17 mouse cellular contexts compared by ENCODE assay signal in genomic region chr3:37952251-37952650, GRCm38 (mm10).
DNase-seq lines count a peak whose midpoint lies in the region; ATAC-seq lines count a peak whose summit lies in the region.
"Had no signal": no experiment of that assay in that cellular context is flagged by ENCODE, and none has a peak within 500 bp of the region (broad histone marks: within the 10 kb centered on the region; RNA-seq: fewer than 3 reads in every experiment).

No protein-coding gene starts in this region.

- H3K9ac ChIP-seq in midbrain, embryonic 11.5 days (ENCODE audit: low read length), result no peak overlapping the region
- H3K9ac ChIP-seq in midbrain, embryonic 16.5 days (ENCODE audit: low read depth, low read length), result no peak overlapping the region
- H3K9ac ChIP-seq: embryonic facial prominence, embryonic 13.5 days; embryonic facial prominence, embryonic 15.5 days; forebrain, embryonic 12.5 days had no signal

- H3K27me3 ChIP-seq in midbrain, embryonic 11.5 days (ENCODE audit: control insufficient read depth, insufficient read depth, low read length), result no peaks in the 10 kb centered on the region
- no peaks in the 10 kb centered on the region for H3K27me3 ChIP-seq in midbrain, embryonic 16.5 days (ENCODE audit: control insufficient read depth, insufficient read depth, low read depth, low read length)
- no peaks in the 10 kb centered on the region for H3K27me3 ChIP-seq in hindbrain, embryonic 10.5 days (ENCODE audit: insufficient read depth, poor library complexity, severe bottlenecking)
- H3K27me3 ChIP-seq: CH12.LX; embryonic facial prominence, embryonic 13.5 days; embryonic facial prominence, embryonic 15.5 days; forebrain, embryonic 12.5 days; Patski had no signal

- no peak overlapping the region for H3K27ac ChIP-seq in midbrain, embryonic 11.5 days (ENCODE audit: low read depth, low read length)
- H3K27ac ChIP-seq in midbrain, embryonic 16.5 days (ENCODE audit: low read length), result no peak overlapping the region
- no peak overlapping the region for H3K27ac ChIP-seq in hindbrain, embryonic 10.5 days
- H3K27ac ChIP-seq: embryonic facial prominence, embryonic 13.5 days; embryonic facial prominence, embryonic 15.5 days; forebrain, embryonic 10.5 days; forebrain, embryonic 12.5 days had no signal

- H3K9me3 ChIP-seq in midbrain, embryonic 11.5 days (ENCODE audit: control insufficient read depth, low read length), result no peaks in the 10 kb centered on the region; the same call in 1 of the 2 replicates
- H3K9me3 ChIP-seq in midbrain, embryonic 16.5 days (replicated peaks; ENCODE audit: control insufficient read depth, low read length, poor library complexity, severe bottlenecking), result 0 out of 2 replicates have a peak, but pooled peaks cover 2% of the 10 kb centered on the region
- peaks cover 9% of the 10 kb centered on the region; the same call in 1 of the 2 replicates for H3K9me3 ChIP-seq in hindbrain, embryonic 10.5 days
- H3K9me3 ChIP-seq: embryonic facial prominence, embryonic 15.5 days; forebrain, embryonic 12.5 days; G1E had no signal

- DNase-seq in heart, adult 11 months, result peak; percentile 58
- no peak for DNase-seq in heart, adult 18-20 months
- peak; percentile 17 for DNase-seq in midbrain, embryonic 11.5 days (ENCODE audit: low spot score, missing footprints)
- no peak for DNase-seq in hindbrain, embryonic 10.5 days (ENCODE audit: low spot score)
- DNase-seq: cerebellum, adult 9-11 months had no signal

- ATAC-seq in midbrain, embryonic 11.5 days (ENCODE audit: low FRiP score), result no peak
- ATAC-seq in midbrain, embryonic 16.5 days, result no peak
- ATAC-seq: activated CD4-positive, CD25-positive, alpha-beta regulatory T cell, adult 4 months; forebrain, embryonic 14.5 days; forebrain, embryonic 16.5 days; Patski had no signal

- H3K36me3 ChIP-seq in midbrain, embryonic 11.5 days (ENCODE audit: control insufficient read depth, insufficient read depth, low read length), result no peaks in the 10 kb centered on the region
- no peaks in the 10 kb centered on the region for H3K36me3 ChIP-seq in midbrain, embryonic 16.5 days (ENCODE audit: control insufficient read depth, insufficient read depth, low read length)
- H3K36me3 ChIP-seq in hindbrain, embryonic 10.5 days, result no peaks in the 10 kb centered on the region
- H3K36me3 ChIP-seq: embryonic facial prominence, embryonic 13.5 days; embryonic facial prominence, embryonic 15.5 days; forebrain, embryonic 10.5 days; forebrain, embryonic 12.5 days; G1E had no signal

- H3K4me2 ChIP-seq in midbrain, embryonic 11.5 days, result no peak overlapping the region
- no peak overlapping the region for H3K4me2 ChIP-seq in midbrain, embryonic 16.5 days (ENCODE audit: low read length)
- H3K4me2 ChIP-seq: embryonic facial prominence, embryonic 13.5 days; embryonic facial prominence, embryonic 15.5 days; forebrain, embryonic 12.5 days had no signal

- no peaks in the 10 kb centered on the region for H3K4me1 ChIP-seq in midbrain, embryonic 11.5 days (ENCODE audit: control insufficient read depth, insufficient read depth, low read length)
- no peaks in the 10 kb centered on the region for H3K4me1 ChIP-seq in midbrain, embryonic 16.5 days (ENCODE audit: control insufficient read depth, insufficient read depth, low read length)
- H3K4me1 ChIP-seq in hindbrain, embryonic 10.5 days (replicated peaks), result no peaks in the 10 kb centered on the region
- H3K4me1 ChIP-seq: embryonic facial prominence, embryonic 13.5 days; embryonic facial prominence, embryonic 15.5 days; forebrain, embryonic 10.5 days; forebrain, embryonic 12.5 days had no signal

- H3K4me3 ChIP-seq in midbrain, embryonic 11.5 days (ENCODE audit: low read depth, low read length), result no peak overlapping the region
- H3K4me3 ChIP-seq in midbrain, embryonic 16.5 days (ENCODE audit: low read depth, low read length), result no peak overlapping the region
- H3K4me3 ChIP-seq in hindbrain, embryonic 10.5 days, result no peak overlapping the region
- H3K4me3 ChIP-seq: embryonic facial prominence, embryonic 13.5 days; embryonic facial prominence, embryonic 15.5 days; erythroblast, embryonic 14.5 days; forebrain, embryonic 10.5 days; forebrain, embryonic 12.5 days had no signal

Comparison
In these comparisons a context has a peak if more than half of its experiments do, and no peak if none do; other contexts are left out.
1. DNase-seq: peak in heart, adult 11 months (single experiment) and midbrain, embryonic 11.5 days (single experiment); none in heart, adult 18-20 months (0 of 2) and hindbrain, embryonic 10.5 days (single experiment).